Mouse (Mus musculus) spleen, adult 2 months (tissue): Measurements from ENCODE around the gene Psmf1.

Experiments
- CTCF ChIP-seq: fragments of 200-500 bp; IDR thresholded peaks from 2 replicates; pipeline ENCODE4 v1.5.1; 2011; ENCODE audit warnings: mild to moderate bottlenecking, inconsistent platforms; ENCODE audit not compliant: insufficient read depth, insufficient read length, insufficient replicate concordance; ENCODE audit errors: extremely low read depth
- POLR2A ChIP-seq: fragments of 200-500 bp; IDR thresholded peaks from 2 replicates; pipeline ENCODE4 v1.6.1; 2011; ENCODE audit warnings: low read depth, low read length, inconsistent platforms

GRCm38 (mm10) chr2:151742084-151742483 lies 1.9 kb downstream of the Psmf1 start:
- no peak for TF ChIP-seq POLR2A
- no peak for TF ChIP-seq CTCF
